Mouse (Mus musculus): ENCODE results near the gene P2rx4. TPM values are rescaled to one million over a fixed set of nuclear protein-coding genes. Genes with fewer than 3 reads are reported as not detected.

P2rx4 gene
- polyA plus RNA-seq, 1 experiment from 2014 or later: 8.1 TPM

DNA sequence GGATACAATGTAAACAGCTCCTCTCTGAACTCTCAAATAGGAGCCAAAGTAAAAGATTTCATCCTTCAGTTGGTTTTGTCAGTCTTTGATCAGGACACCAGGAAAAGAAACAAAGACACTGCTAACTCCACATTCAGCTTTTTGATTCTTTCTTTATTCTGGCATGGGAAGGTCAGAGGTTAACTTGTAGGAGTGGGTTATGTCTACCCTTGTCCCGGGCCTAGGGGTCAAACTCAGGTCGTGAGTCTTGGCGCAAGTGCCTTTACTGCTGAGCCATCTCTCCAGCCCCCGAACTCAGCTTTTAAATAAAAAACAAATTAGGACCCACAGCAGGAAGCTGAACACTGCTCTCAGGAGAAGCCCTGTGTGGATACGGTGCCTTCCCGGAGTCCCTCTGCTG lies 48.8 kb downstream of the P2rx4 start:
- WGBS: 53% methylated on average over 6 of the region's 6 CpGs
- Histone ChIP-seq H3K9me3 (ENCODE audit: control insufficient read depth, low read length) (no peaks in the 10 kb centered on the region), H3K9ac (ENCODE audit: low read length) (no peak overlapping the region), H3K36me3 (ENCODE audit: control insufficient read depth, insufficient read depth, low read length) (peaks cover 4% of the 10 kb centered on the region; the same call in 1 of the 2 replicates), H3K4me3 (ENCODE audit: low read depth, low read length) (no peak overlapping the region), H3K27me3 (ENCODE audit: control insufficient read depth, insufficient read depth, low read length) (no peaks in the 10 kb centered on the region), H3K27ac (ENCODE audit: low read depth, low read length) (no peak overlapping the region), H3K4me1 (ENCODE audit: control insufficient read depth, insufficient read depth, low read length) (no peaks in the 10 kb centered on the region), H3K4me2 (ENCODE audit: low read depth) (no peak overlapping the region)
- ATAC-seq (ENCODE audit: insufficient read depth, low FRiP score, low TSS enrichment) (no peak), DNase-seq (ENCODE audit: low spot score) (no peak)

GRCm38 (mm10) chr5:122756680-122757079 lies 49.3 kb downstream of the P2rx4 start:
- no peaks in the 10 kb centered on the region for H3K4me1 ChIP-seq (ENCODE audit: control insufficient read depth, insufficient read depth, low read length)
- no peak overlapping the region for H3K4me2 ChIP-seq (ENCODE audit: low read depth)
- peaks cover 4% of the 10 kb centered on the region; the same call in 1 of the 2 replicates for H3K36me3 ChIP-seq (ENCODE audit: control insufficient read depth, insufficient read depth, low read length)
- no peak overlapping the region for H3K9ac ChIP-seq (ENCODE audit: low read length)
- no peaks in the 10 kb centered on the region for H3K9me3 ChIP-seq (ENCODE audit: control insufficient read depth, low read length)
- DNase-seq (ENCODE audit: low spot score) (no peak), ATAC-seq (ENCODE audit: insufficient read depth, low FRiP score, low TSS enrichment) (no peak)
- H3K4me3 ChIP-seq (ENCODE audit: low read depth, low read length): no peak overlapping the region
- no peak overlapping the region for H3K27ac ChIP-seq (ENCODE audit: low read depth, low read length)
- 93% methylated on average over 7 of the region's 7 CpGs for WGBS
- no peaks in the 10 kb centered on the region for H3K27me3 ChIP-seq (ENCODE audit: control insufficient read depth, insufficient read depth, low read length)

GRCm38 (mm10) chr5:122763271-122764031 lies 56.1 kb downstream of the P2rx4 start:
- H3K27me3 ChIP-seq (ENCODE audit: control insufficient read depth, insufficient read depth, low read length): no peaks in the 10 kb centered on the region
- H3K4me3 ChIP-seq (ENCODE audit: low read depth, low read length): no peak overlapping the region
- no peaks in the 10 kb centered on the region; the same call in 1 of the 2 replicates for H3K36me3 ChIP-seq (ENCODE audit: control insufficient read depth, insufficient read depth, low read length)
- 88% methylated on average over 29 of the region's 29 CpGs for WGBS
- H3K27ac ChIP-seq (ENCODE audit: low read depth, low read length): no peak overlapping the region
- no peaks in the 10 kb centered on the region for H3K4me1 ChIP-seq (ENCODE audit: control insufficient read depth, insufficient read depth, low read length)
- no peak overlapping the region for H3K4me2 ChIP-seq (ENCODE audit: low read depth)
- no peak for DNase-seq (ENCODE audit: low spot score)
- ATAC-seq (ENCODE audit: insufficient read depth, low FRiP score, low TSS enrichment): no peak
- H3K9me3 ChIP-seq (ENCODE audit: control insufficient read depth, low read length): no peaks in the 10 kb centered on the region
- no peak overlapping the region for H3K9ac ChIP-seq (ENCODE audit: low read length)

DNA sequence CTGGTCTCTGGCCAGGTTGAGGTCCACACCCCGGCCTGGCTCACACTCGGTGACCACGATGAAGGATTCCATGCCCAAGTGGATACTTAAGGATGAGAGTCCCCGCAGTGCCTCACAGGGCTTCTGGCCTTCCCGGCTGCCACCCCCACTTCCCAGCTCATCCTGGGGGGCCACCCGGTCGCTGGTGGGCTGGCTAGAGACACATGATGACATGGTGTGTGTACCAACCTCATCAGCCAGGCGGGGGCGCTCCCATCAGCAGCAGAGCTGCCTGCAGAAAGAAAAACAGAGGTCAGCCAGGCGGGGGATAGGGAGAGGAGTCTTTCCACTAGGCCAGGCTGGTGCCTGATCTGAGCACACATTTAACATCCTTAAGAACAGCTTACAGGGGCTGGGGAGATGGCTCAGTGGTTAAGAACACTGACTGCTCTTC lies 56.7 kb downstream of the P2rx4 start:
- DNase-seq (ENCODE audit: low spot score): no peak
- H3K4me1 ChIP-seq (ENCODE audit: control insufficient read depth, insufficient read depth, low read length): no peaks in the 10 kb centered on the region
- ATAC-seq (ENCODE audit: insufficient read depth, low FRiP score, low TSS enrichment): no peak
- H3K4me3 ChIP-seq (ENCODE audit: low read depth, low read length): no peak overlapping the region
- no peak overlapping the region for H3K27ac ChIP-seq (ENCODE audit: low read depth, low read length)
- WGBS: 56% methylated on average over 10 of the region's 10 CpGs
- no peak overlapping the region for H3K4me2 ChIP-seq (ENCODE audit: low read depth)
- no peak overlapping the region for H3K9ac ChIP-seq (ENCODE audit: low read length)
- H3K36me3 ChIP-seq (ENCODE audit: control insufficient read depth, insufficient read depth, low read length): no peaks in the 10 kb centered on the region; the same call in 1 of the 2 replicates
- no peaks in the 10 kb centered on the region for H3K27me3 ChIP-seq (ENCODE audit: control insufficient read depth, insufficient read depth, low read length)
- no peaks in the 10 kb centered on the region for H3K9me3 ChIP-seq (ENCODE audit: control insufficient read depth, low read length)

DNA sequence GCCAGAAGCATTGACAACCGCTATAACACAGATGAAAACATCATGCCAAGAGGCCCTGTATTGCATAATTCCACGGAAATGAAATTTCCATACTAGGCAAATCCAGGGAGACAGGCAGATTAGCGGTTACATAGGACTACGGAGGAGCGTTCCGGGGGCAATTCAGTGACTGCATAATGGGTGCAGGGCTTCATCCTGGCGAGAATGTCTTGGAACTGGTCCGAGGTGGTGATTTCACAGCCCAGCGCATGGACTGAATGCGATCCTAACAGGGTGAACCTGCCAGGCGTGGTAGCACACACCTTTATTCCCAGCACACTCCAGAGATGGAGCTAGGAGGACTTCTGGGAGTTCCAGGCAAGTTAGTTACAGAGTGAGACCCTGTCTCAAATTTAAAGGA lies 59.9 kb downstream of the P2rx4 start:
- H3K4me1 ChIP-seq (ENCODE audit: control insufficient read depth, insufficient read depth, low read length): no peaks in the 10 kb centered on the region
- H3K36me3 ChIP-seq (ENCODE audit: control insufficient read depth, insufficient read depth, low read length): no peaks in the 10 kb centered on the region; the same call in 1 of the 2 replicates
- no peak for ATAC-seq (ENCODE audit: insufficient read depth, low FRiP score, low TSS enrichment)
- H3K27me3 ChIP-seq (ENCODE audit: control insufficient read depth, insufficient read depth, low read length): no peaks in the 10 kb centered on the region
- WGBS: 94% methylated on average over 11 of the region's 11 CpGs
- DNase-seq (ENCODE audit: low spot score): no peak
- H3K9ac ChIP-seq (ENCODE audit: low read length): no peak overlapping the region
- H3K4me2 ChIP-seq (ENCODE audit: low read depth): no peak overlapping the region
- H3K4me3 ChIP-seq (ENCODE audit: low read depth, low read length): no peak overlapping the region
- H3K9me3 ChIP-seq (ENCODE audit: control insufficient read depth, low read length): no peaks in the 10 kb centered on the region
- H3K27ac ChIP-seq (ENCODE audit: low read depth, low read length): no peak overlapping the region

GRCm38 (mm10) chr5:122769101-122769568 lies 61.8 kb downstream of the P2rx4 start:
- DNase-seq (ENCODE audit: low spot score) (no peak), ATAC-seq (ENCODE audit: insufficient read depth, low FRiP score, low TSS enrichment) (no peak)
- Histone ChIP-seq H3K36me3 (ENCODE audit: control insufficient read depth, insufficient read depth, low read length) (no peaks in the 10 kb centered on the region; the same call in 1 of the 2 replicates), H3K4me3 (ENCODE audit: low read depth, low read length) (no peak overlapping the region), H3K9ac (ENCODE audit: low read length) (no peak overlapping the region), H3K27me3 (ENCODE audit: control insufficient read depth, insufficient read depth, low read length) (no peaks in the 10 kb centered on the region), H3K27ac (ENCODE audit: low read depth, low read length) (no peak overlapping the region), H3K4me2 (ENCODE audit: low read depth) (no peak overlapping the region), H3K4me1 (ENCODE audit: control insufficient read depth, insufficient read depth, low read length) (no peaks in the 10 kb centered on the region), H3K9me3 (ENCODE audit: control insufficient read depth, low read length) (no peaks in the 10 kb centered on the region)
- WGBS: 84% methylated on average over 15 of the region's 15 CpGs

DNA sequence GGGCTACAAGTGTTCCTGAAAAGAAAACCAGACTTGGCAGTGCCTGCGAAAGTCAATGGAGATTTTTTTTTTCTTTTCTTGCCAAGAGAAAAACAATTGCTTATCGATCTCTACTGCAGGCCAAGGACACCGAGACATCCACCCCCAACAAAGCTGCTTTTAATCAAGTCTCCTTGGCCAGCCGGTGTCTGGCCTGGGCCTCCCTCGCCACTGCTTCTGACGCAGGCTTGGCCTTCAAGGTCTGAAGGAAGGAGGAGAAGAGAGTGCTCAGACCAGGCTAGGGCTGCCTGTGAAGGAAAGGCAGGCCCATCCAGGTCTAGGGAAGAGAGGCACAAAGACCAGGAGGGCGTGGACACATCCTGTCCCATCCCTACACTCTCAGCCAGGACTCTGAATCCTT lies 63.0 kb downstream of the P2rx4 start:
- Histone ChIP-seq H3K4me3 (ENCODE audit: low read depth, low read length) (no peak overlapping the region), H3K27ac (ENCODE audit: low read depth, low read length) (no peak overlapping the region), H3K27me3 (ENCODE audit: control insufficient read depth, insufficient read depth, low read length) (no peaks in the 10 kb centered on the region), H3K9ac (ENCODE audit: low read length) (no peak overlapping the region), H3K36me3 (ENCODE audit: control insufficient read depth, insufficient read depth, low read length) (no peaks in the 10 kb centered on the region; the same call in 1 of the 2 replicates), H3K9me3 (ENCODE audit: control insufficient read depth, low read length) (no peaks in the 10 kb centered on the region), H3K4me1 (ENCODE audit: control insufficient read depth, insufficient read depth, low read length) (no peaks in the 10 kb centered on the region), H3K4me2 (ENCODE audit: low read depth) (no peak overlapping the region)
- 81% methylated on average over 7 of the region's 7 CpGs for WGBS
- DNase-seq (ENCODE audit: low spot score) (no peak), ATAC-seq (ENCODE audit: insufficient read depth, low FRiP score, low TSS enrichment) (no peak)

- Histone ChIP-seq H3K9me3 (ENCODE audit: control insufficient read depth, low read length) (no peaks in the 10 kb centered on the region), H3K4me1 (ENCODE audit: control insufficient read depth, insufficient read depth, low read length) (no peaks in the 10 kb centered on the region), H3K4me3 (ENCODE audit: low read depth, low read length) (no peak overlapping the region), H3K27ac (ENCODE audit: low read depth, low read length) (no peak overlapping the region), H3K36me3 (ENCODE audit: control insufficient read depth, insufficient read depth, low read length) (no peaks in the 10 kb centered on the region; the same call in 1 of the 2 replicates), H3K9ac (ENCODE audit: low read length) (no peak overlapping the region), H3K4me2 (ENCODE audit: low read depth) (no peak overlapping the region), H3K27me3 (ENCODE audit: control insufficient read depth, insufficient read depth, low read length) (no peaks in the 10 kb centered on the region)
- 79% methylated on average over 10 of the region's 10 CpGs for WGBS
- DNase-seq (ENCODE audit: low spot score): no peak
- ATAC-seq (ENCODE audit: insufficient read depth, low FRiP score, low TSS enrichment): no peak
These were observed 63.5 kb downstream of the P2rx4 start for GRCm38 (mm10) chr5:122770806-122771261.

GRCm38 (mm10) chr5:122771428-122771827 lies 64.1 kb downstream of the P2rx4 start:
- no peaks in the 10 kb centered on the region for H3K9me3 ChIP-seq (ENCODE audit: control insufficient read depth, low read length)
- H3K4me1 ChIP-seq (ENCODE audit: control insufficient read depth, insufficient read depth, low read length): no peaks in the 10 kb centered on the region
- H3K27ac ChIP-seq (ENCODE audit: low read depth, low read length): no peak overlapping the region
- DNase-seq (ENCODE audit: low spot score) (no peak), ATAC-seq (ENCODE audit: insufficient read depth, low FRiP score, low TSS enrichment) (no peak)
- H3K36me3 ChIP-seq (ENCODE audit: control insufficient read depth, insufficient read depth, low read length): no peaks in the 10 kb centered on the region; the same call in 1 of the 2 replicates
- no peak overlapping the region for H3K4me3 ChIP-seq (ENCODE audit: low read depth, low read length)
- H3K4me2 ChIP-seq (ENCODE audit: low read depth): no peak overlapping the region
- 90% methylated on average over 9 of the region's 9 CpGs for WGBS
- H3K9ac ChIP-seq (ENCODE audit: low read length): no peak overlapping the region
- no peaks in the 10 kb centered on the region for H3K27me3 ChIP-seq (ENCODE audit: control insufficient read depth, insufficient read depth, low read length)
